Mouse (Mus musculus): ENCODE data around the gene Smad3.

DNA sequence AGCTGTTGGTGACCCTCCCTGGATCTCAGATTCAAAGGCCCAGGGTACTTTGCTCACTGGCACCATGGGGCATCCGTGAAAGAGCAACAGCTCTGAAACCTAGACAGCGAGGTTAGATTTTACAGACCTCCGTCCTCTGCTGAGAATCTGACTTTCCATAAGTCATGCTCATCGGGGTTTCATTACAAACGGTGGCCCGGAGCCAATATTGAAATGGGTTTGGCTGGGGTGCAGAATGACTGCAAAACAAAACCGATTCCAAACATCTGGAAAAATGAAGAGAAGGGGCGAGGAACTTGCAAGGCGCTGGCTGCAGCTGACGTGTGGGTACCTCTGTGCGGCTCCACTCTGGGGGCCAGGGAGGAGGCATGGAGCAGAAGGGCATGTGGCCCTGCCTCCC is 106.2 kb downstream of the Smad3 start:
- TF ChIP-seq POLR2A (IDR thresholded peaks at IDR 0.05; ENCODE audit: insufficient read depth, low read depth, low read length) (no peak), CTCF (IDR thresholded peaks at IDR 0.05; ENCODE audit: insufficient read depth, low read depth, low read length) (no peak)
